Comparison of ENCODE assay signal across 21 mouse cellular contexts in genomic region chr10:15174421-15174820, GRCm38 (mm10).
DNase-seq lines count a peak whose midpoint lies in the region; ATAC-seq and TF ChIP-seq lines count a peak whose summit lies in the region.
"Had no signal": no experiment of that assay in that cellular context is flagged by ENCODE, and none has a peak within 500 bp of the region (broad histone marks: within the 10 kb centered on the region; RNA-seq: fewer than 3 reads in every experiment).

No protein-coding gene starts in this region.

- H3K4me2 ChIP-seq in forebrain, postnatal 0 days (ENCODE audit: low read depth), result no peak overlapping the region
- H3K4me2 ChIP-seq in forebrain, embryonic 16.5 days (ENCODE audit: low read length), result no peak overlapping the region
- no peak overlapping the region for H3K4me2 ChIP-seq in embryonic facial prominence, embryonic 14.5 days (ENCODE audit: low read depth, low read length)
- H3K4me2 ChIP-seq: forebrain, embryonic 15.5 days; heart, embryonic 13.5 days; limb, embryonic 15.5 days; stomach, embryonic 15.5 days had no signal

- no peak overlapping the region for H3K9ac ChIP-seq in forebrain, postnatal 0 days
- H3K9ac ChIP-seq in forebrain, embryonic 16.5 days (replicated peaks; ENCODE audit: low read depth, low read length), result no peak overlapping the region
- H3K9ac ChIP-seq in MEL (ENCODE audit: control insufficient read depth, low read depth, low read length, poor library complexity, severe bottlenecking), result no peak overlapping the region
- H3K9ac ChIP-seq in embryonic facial prominence, embryonic 14.5 days (ENCODE audit: low read depth, low read length), result no peak overlapping the region
- H3K9ac ChIP-seq: forebrain, embryonic 15.5 days; heart, embryonic 13.5 days; limb, embryonic 15.5 days; stomach, embryonic 15.5 days had no signal

- intact Hi-C loops in left cerebral cortex, adult 2 months (cut with DNase I), result no loop called here
- intact Hi-C loops in left cerebral cortex, postnatal 10 days (cut with DNase I), result no loop called here
- intact Hi-C loops in heart, postnatal 10 days (cut with DNase I), result no loop called here

- peak; percentile 47 for TF ChIP-seq CTCF in forebrain, postnatal 0 days (IDR thresholded peaks at IDR 0.05; ENCODE audit: low read depth)
- peak; percentile 37 for TF ChIP-seq CTCF in left cerebral cortex, adult 2 months (IDR thresholded peaks at IDR 0.05)
- peak in 1 of 3 experiments; percentile 31; a peak in 2 of 6 replicates for TF ChIP-seq CTCF in MEL (IDR thresholded peaks at IDR 0.05 in 2 of 3, conservative IDR thresholded peaks at IDR 0.05 in 1 of 3; ENCODE audit: control insufficient read depth in 1 of 3, insufficient read depth in 1 of 3, low read depth in 2 of 3, low read length in 3 of 3, poor library complexity in 1 of 3, severe bottlenecking in 1 of 3)

- TF ChIP-seq POLR2A in MEL (IDR thresholded peaks at IDR 0.05; ENCODE audit: control insufficient read depth in 1 of 2, insufficient read depth in 1 of 2, low read depth in 1 of 2, low read length in 2 of 2, poor library complexity in 1 of 2), result no peak

- no peaks in the 10 kb centered on the region for H3K79me2 ChIP-seq in MEL (ENCODE audit: control insufficient read depth, insufficient read depth, low read length, poor library complexity)

- 73% methylated on average over 1 of the region's 1 CpGs for WGBS in forebrain, postnatal 0 days
- 72% methylated on average over 1 of the region's 1 CpGs for WGBS in forebrain, embryonic 16.5 days
- 45% methylated on average over 1 of the region's 1 CpGs for WGBS in embryonic facial prominence, embryonic 14.5 days

- peak; percentile 28 for TF ChIP-seq RAD21 in MEL (IDR thresholded peaks at IDR 0.05; ENCODE audit: low read depth, low read length)

- H3K9me3 ChIP-seq in forebrain, postnatal 0 days (ENCODE audit: low read length), result no peaks in the 10 kb centered on the region
- H3K9me3 ChIP-seq in forebrain, embryonic 16.5 days (ENCODE audit: control insufficient read depth, low read length), result no peaks in the 10 kb centered on the region
- H3K9me3 ChIP-seq in MEL (replicated peaks; ENCODE audit: insufficient read depth, low read length), result no peaks in the 10 kb centered on the region
- no peaks in the 10 kb centered on the region for H3K9me3 ChIP-seq in embryonic facial prominence, embryonic 14.5 days (ENCODE audit: control insufficient read depth, low read length)
- H3K9me3 ChIP-seq: forebrain, embryonic 15.5 days; heart, embryonic 13.5 days; limb, embryonic 15.5 days; stomach, embryonic 15.5 days had no signal

- no peak for TF ChIP-seq EP300 in MEL (IDR thresholded peaks at IDR 0.05; ENCODE audit: low read depth in 1 of 2, low read length in 2 of 2)

- no peaks in the 10 kb centered on the region for H3K36me3 ChIP-seq in forebrain, postnatal 0 days (ENCODE audit: insufficient read depth)
- no peaks in the 10 kb centered on the region for H3K36me3 ChIP-seq in forebrain, embryonic 16.5 days (ENCODE audit: control insufficient read depth, insufficient read depth)
- no peaks in the 10 kb centered on the region for H3K36me3 ChIP-seq in MEL (ENCODE audit: control insufficient read depth in 1 of 2, insufficient read depth in 2 of 2, low read length in 2 of 2)
- no peaks in the 10 kb centered on the region for H3K36me3 ChIP-seq in embryonic facial prominence, embryonic 14.5 days (ENCODE audit: control insufficient read depth, insufficient read depth, low read length)
- H3K36me3 ChIP-seq: forebrain, embryonic 15.5 days; heart, embryonic 13.5 days; limb, embryonic 15.5 days; stomach, embryonic 15.5 days had no signal

- H3K4me1 ChIP-seq in forebrain, postnatal 0 days (ENCODE audit: insufficient read depth), result no peaks in the 10 kb centered on the region
- no peaks in the 10 kb centered on the region for H3K4me1 ChIP-seq in forebrain, embryonic 16.5 days (replicated peaks; ENCODE audit: control insufficient read depth, insufficient read depth, low read length)
- no peaks in the 10 kb centered on the region for H3K4me1 ChIP-seq in MEL (ENCODE audit: control insufficient read depth in 1 of 2, insufficient read depth in 2 of 2, low read length in 2 of 2)
- H3K4me1 ChIP-seq in embryonic facial prominence, embryonic 14.5 days (ENCODE audit: control insufficient read depth, insufficient read depth, low read length), result no peaks in the 10 kb centered on the region
- H3K4me1 ChIP-seq: forebrain, embryonic 15.5 days; heart, embryonic 13.5 days; limb, embryonic 15.5 days; stomach, embryonic 15.5 days had no signal

- ATAC-seq in forebrain, postnatal 0 days, result no peak
- no peak for ATAC-seq in forebrain, embryonic 16.5 days
- no peak for ATAC-seq in embryonic facial prominence, embryonic 14.5 days (ENCODE audit: low read depth)
- ATAC-seq: forebrain, embryonic 15.5 days had no signal

- peak; percentile 22 for DNase-seq in forebrain, postnatal 0 days
- no peak for DNase-seq in left cerebral cortex, adult 2 months (ENCODE audit: extremely low spot score in 1 of 2, low spot score in 2 of 2)
- DNase-seq in left cerebral cortex, postnatal 10 days (ENCODE audit: extremely low spot score in 1 of 2, low spot score in 2 of 2), result no peak
- DNase-seq in MEL (ENCODE audit: low read depth, low spot score), result no peak
- DNase-seq in embryonic facial prominence, embryonic 14.5 days (ENCODE audit: low spot score), result peak; percentile 26
- DNase-seq in heart, postnatal 10 days, result no peak
- DNase-seq: adrenal gland, adult 8-10 months; cerebellum, adult 18-20 months; cerebellum, postnatal 36 days; heart, adult 11 months; heart, postnatal 4 days; kidney, adult 11 months; kidney, postnatal 36 days; lung, postnatal 4 days; spleen, adult 18-20 months; thymus, adult 2 months had no signal

- H3K27ac ChIP-seq in forebrain, postnatal 0 days (ENCODE audit: low read depth, low read length), result no peak overlapping the region
- no peak overlapping the region for H3K27ac ChIP-seq in forebrain, embryonic 16.5 days (ENCODE audit: low read length)
- H3K27ac ChIP-seq in left cerebral cortex, adult 2 months, result no peak overlapping the region
- H3K27ac ChIP-seq in MEL (ENCODE audit: control insufficient read depth, low read depth, low read length), result no peak overlapping the region
- no peak overlapping the region for H3K27ac ChIP-seq in embryonic facial prominence, embryonic 14.5 days (replicated peaks; ENCODE audit: low read depth, low read length)
- H3K27ac ChIP-seq: forebrain, embryonic 15.5 days; heart, embryonic 13.5 days; limb, embryonic 15.5 days; stomach, embryonic 15.5 days had no signal

- H3K27me3 ChIP-seq in forebrain, postnatal 0 days (ENCODE audit: insufficient read depth, low read length), result no peaks in the 10 kb centered on the region
- H3K27me3 ChIP-seq in forebrain, embryonic 16.5 days (replicated peaks; ENCODE audit: control insufficient read depth, insufficient read depth, low read length), result no peaks in the 10 kb centered on the region
- no peaks in the 10 kb centered on the region for H3K27me3 ChIP-seq in MEL (ENCODE audit: control insufficient read depth in 1 of 2, insufficient read depth in 2 of 2, low read length in 2 of 2)
- H3K27me3 ChIP-seq in embryonic facial prominence, embryonic 14.5 days (replicated peaks; ENCODE audit: control insufficient read depth, insufficient read depth, low read length), result no peaks in the 10 kb centered on the region
- H3K27me3 ChIP-seq: forebrain, embryonic 15.5 days; heart, embryonic 13.5 days; limb, embryonic 15.5 days; stomach, embryonic 15.5 days had no signal

- no peak overlapping the region for H3K4me3 ChIP-seq in forebrain, postnatal 0 days (ENCODE audit: low read depth, low read length)
- H3K4me3 ChIP-seq in forebrain, embryonic 16.5 days (replicated peaks; ENCODE audit: low read length), result no peak overlapping the region
- H3K4me3 ChIP-seq in left cerebral cortex, adult 2 months, result no peak overlapping the region
- no peak overlapping the region for H3K4me3 ChIP-seq in MEL (ENCODE audit: control insufficient read depth in 1 of 2, insufficient read depth in 1 of 2, low read depth in 2 of 2, low read length in 2 of 2)
- no peak overlapping the region for H3K4me3 ChIP-seq in embryonic facial prominence, embryonic 14.5 days (ENCODE audit: low read depth, low read length)
- H3K4me3 ChIP-seq: forebrain, embryonic 15.5 days; heart, embryonic 13.5 days; limb, embryonic 15.5 days; stomach, embryonic 15.5 days had no signal

TF ChIP-seq in MEL, 35 proteins besides CTCF, POLR2A, EP300 and RAD21:
- TF ChIP-seq GATA1 (IDR thresholded peaks at IDR 0.05; ENCODE audit: low read depth, low read length) (no peak), NELFE (IDR thresholded peaks at IDR 0.05; ENCODE audit: low read depth, low read length) (no peak), SMC3 (IDR thresholded peaks at IDR 0.05; ENCODE audit: low read depth, low read length) (peak; percentile 20; the same call in 1 of the 2 replicates)
TF ChIP-seq in MEL: peak in this region for 1.

Comparison
In these comparisons a context has a peak if more than half of its experiments do, and no peak if none do; other contexts are left out.
1. DNase-seq: peak in forebrain, postnatal 0 days (single experiment) and embryonic facial prominence, embryonic 14.5 days (single experiment); none in left cerebral cortex, adult 2 months (0 of 2), left cerebral cortex, postnatal 10 days (0 of 2), MEL (single experiment) and heart, postnatal 10 days (0 of 2).